8 mouse cellular contexts compared by ENCODE assay signal in the genomic region with DNA sequence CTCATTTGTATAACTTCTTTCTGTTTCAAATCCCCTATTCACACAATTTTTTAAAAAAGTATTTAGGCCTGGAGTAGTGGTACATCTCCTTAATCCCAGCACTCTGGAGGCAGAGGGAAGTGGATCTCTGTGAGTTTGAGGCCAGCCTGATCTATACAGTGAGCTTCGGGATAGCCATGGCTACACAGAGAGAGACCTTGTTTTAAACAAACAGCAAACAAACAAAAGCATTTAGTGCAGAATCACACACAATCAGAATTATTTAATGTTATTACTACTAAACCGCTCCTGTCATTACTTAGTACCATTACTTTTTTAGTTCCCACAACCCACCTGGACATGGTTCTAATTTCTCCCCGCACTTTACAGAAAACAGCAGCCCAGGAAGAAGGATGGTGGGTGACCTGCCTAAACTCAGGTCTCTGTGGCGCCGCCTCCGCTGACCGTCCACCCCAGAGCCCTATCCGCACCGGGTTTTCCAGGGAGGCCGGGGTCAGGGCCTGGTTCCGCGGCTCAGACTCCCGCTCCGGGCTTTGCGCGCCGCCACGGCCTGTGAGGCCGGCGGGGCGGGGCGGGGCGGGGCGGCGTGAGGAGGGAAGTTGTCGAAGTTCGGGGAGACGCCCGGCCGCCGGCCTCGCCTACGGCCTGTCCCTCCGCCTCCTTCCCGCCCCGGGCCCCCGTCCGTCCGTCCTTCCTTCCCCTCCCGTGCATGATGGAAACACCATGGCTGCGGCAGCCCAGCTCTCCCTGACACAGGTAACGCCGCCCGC. TPM values are rescaled to one million over a fixed set of nuclear protein-coding genes. Genes with fewer than 3 reads are reported as not detected.
A peak's percentile ranks its signal among the peaks of the same experiment; 100 is the strongest.
DNase-seq lines count a peak whose midpoint lies in the region; ATAC-seq and TF ChIP-seq lines count a peak whose summit lies in the region.

A gene (plus strand): TSS at position 580 of the 770 bp plus-strand sequence.

- peak; percentile 55 for TF ChIP-seq EP300 in liver, embryonic 14.5 days (IDR thresholded peaks at IDR 0.05; ENCODE audit: low read depth)
- peak; percentile 89 for TF ChIP-seq EP300 in stomach, postnatal 0 days (optimal IDR thresholded peaks at IDR 0.05)

- no peak for TF ChIP-seq CTCF in liver, embryonic 14.5 days (IDR thresholded peaks at IDR 0.05; ENCODE audit: low read depth)
- no peak for TF ChIP-seq CTCF in stomach, postnatal 0 days (IDR thresholded peaks at IDR 0.05; ENCODE audit: low read depth)

- peaks cover 12% of the 10 kb centered on the region for H3K27me3 ChIP-seq in forebrain, embryonic 10.5 days (ENCODE audit: poor library complexity, severe bottlenecking)
- H3K27me3 ChIP-seq in heart, embryonic 15.5 days, result no peaks in the 10 kb centered on the region
- no peaks in the 10 kb centered on the region for H3K27me3 ChIP-seq in liver, embryonic 14.5 days (ENCODE audit: control insufficient read depth, insufficient read depth, low read length)
- no peaks in the 10 kb centered on the region for H3K27me3 ChIP-seq in neural tube, embryonic 11.5 days (ENCODE audit: control insufficient read depth, insufficient read depth, low read length)
- H3K27me3 ChIP-seq in stomach, postnatal 0 days (ENCODE audit: control insufficient read depth, insufficient read depth, low read length), result no peaks in the 10 kb centered on the region

- no peaks in the 10 kb centered on the region for H3K9me3 ChIP-seq in forebrain, embryonic 10.5 days
- no peaks in the 10 kb centered on the region for H3K9me3 ChIP-seq in heart, embryonic 15.5 days (replicated peaks)
- H3K9me3 ChIP-seq in liver, embryonic 14.5 days (ENCODE audit: control insufficient read depth, low read length), result no peaks in the 10 kb centered on the region
- no peaks in the 10 kb centered on the region for H3K9me3 ChIP-seq in neural tube, embryonic 11.5 days (ENCODE audit: control insufficient read depth, low read length)
- H3K9me3 ChIP-seq in stomach, postnatal 0 days (ENCODE audit: control insufficient read depth, low read length), result no peaks in the 10 kb centered on the region

- peaks cover 8% of the 10 kb centered on the region for H3K4me1 ChIP-seq in forebrain, embryonic 10.5 days
- peaks cover 12% of the 10 kb centered on the region for H3K4me1 ChIP-seq in heart, embryonic 15.5 days (replicated peaks)
- H3K4me1 ChIP-seq in liver, embryonic 14.5 days (replicated peaks; ENCODE audit: control insufficient read depth in 2 of 2, insufficient read depth in 2 of 2, low read length in 1 of 2), result peaks cover 21 to 22% of the 10 kb centered on the region in 2 experiments
- no peaks in the 10 kb centered on the region; the same call in 1 of the 2 replicates for H3K4me1 ChIP-seq in neural tube, embryonic 11.5 days (ENCODE audit: control insufficient read depth, insufficient read depth, low read length)
- H3K4me1 ChIP-seq in stomach, postnatal 0 days (replicated peaks; ENCODE audit: control insufficient read depth, insufficient read depth), result peaks cover 3% of the 10 kb centered on the region; the same call in 1 of the 2 replicates

- H3K4me3 ChIP-seq in forebrain, embryonic 10.5 days, result peak within 1 kb of the TSS; percentile 91
- H3K4me3 ChIP-seq in heart, embryonic 15.5 days, result peak within 1 kb of the TSS; percentile 81
- peak within 1 kb of the TSS; percentile 63 to 99 for H3K4me3 ChIP-seq in liver, embryonic 14.5 days (ENCODE audit: insufficient read depth in 1 of 2, low read depth in 2 of 2, low read length in 2 of 2)
- peak within 1 kb of the TSS; percentile 87 for H3K4me3 ChIP-seq in neural tube, embryonic 11.5 days (ENCODE audit: low read depth, low read length)
- H3K4me3 ChIP-seq in stomach, postnatal 0 days (ENCODE audit: low read depth, low read length), result peak within 1 kb of the TSS; percentile 86

- H3K4me2 ChIP-seq in heart, embryonic 15.5 days, result peak within 1 kb of the TSS; percentile 71
- peak within 1 kb of the TSS; percentile 91 for H3K4me2 ChIP-seq in liver, embryonic 14.5 days (ENCODE audit: low read depth)
- H3K4me2 ChIP-seq in neural tube, embryonic 11.5 days (ENCODE audit: low read depth), result peak within 1 kb of the TSS; percentile 83
- H3K4me2 ChIP-seq in stomach, postnatal 0 days (replicated peaks; ENCODE audit: low read depth), result peak within 1 kb of the TSS; percentile 82

- ATAC-seq in CD4-positive, CD25-positive, alpha-beta regulatory T cell, adult 4 months, result peak; percentile 85
- peak; percentile 93 for ATAC-seq in heart, embryonic 15.5 days (replicated peaks; ENCODE audit: insufficient number of reproducible peaks, insufficient read depth, low FRiP score, low read depth)
- ATAC-seq in liver, embryonic 14.5 days (ENCODE audit: insufficient read depth), result peak; percentile 97
- peak; percentile 94 for ATAC-seq in neural tube, embryonic 11.5 days (ENCODE audit: insufficient read depth, low FRiP score, low TSS enrichment)
- ATAC-seq in stomach, postnatal 0 days (ENCODE audit: low FRiP score, low TSS enrichment), result peak; percentile 97

- no peaks in the 10 kb centered on the region for H3K36me3 ChIP-seq in forebrain, embryonic 10.5 days (replicated peaks)
- H3K36me3 ChIP-seq in heart, embryonic 15.5 days, result no peaks in the 10 kb centered on the region
- H3K36me3 ChIP-seq in liver, embryonic 14.5 days (replicated peaks; ENCODE audit: control insufficient read depth, insufficient read depth, low read depth), result no peaks in the 10 kb centered on the region
- H3K36me3 ChIP-seq in neural tube, embryonic 11.5 days (ENCODE audit: control insufficient read depth, insufficient read depth, low read length), result no peaks in the 10 kb centered on the region
- H3K36me3 ChIP-seq in stomach, postnatal 0 days (ENCODE audit: control insufficient read depth, insufficient read depth, low read length), result no peaks in the 10 kb centered on the region

- DNase-seq in c-Kit-negative CD71-positive TER-119-positive erythroid progenitor cells, embryonic 14.5 days (ENCODE audit: low read depth, low spot score), result peak; percentile 91
- DNase-seq in forebrain, embryonic 10.5 days (ENCODE audit: extremely low spot score, low spot score), result peak; percentile 95
- DNase-seq in kidney, postnatal 25 days, result peak; percentile 95 to 97
- peak; percentile 89 to 92 (median 90) for DNase-seq in liver, embryonic 14.5 days (ENCODE audit: low read depth in 3 of 3, low spot score in 3 of 3)
- peak; percentile 95 for DNase-seq in neural tube, embryonic 11.5 days (ENCODE audit: low spot score)
- peak; percentile 98 for DNase-seq in stomach, postnatal 0 days (ENCODE audit: low spot score)

- H3K27ac ChIP-seq in forebrain, embryonic 10.5 days, result peak within 1 kb of the TSS; percentile 91
- H3K27ac ChIP-seq in heart, embryonic 15.5 days, result peak within 1 kb of the TSS; percentile 82
- peak within 1 kb of the TSS; percentile 77 for H3K27ac ChIP-seq in liver, embryonic 14.5 days
- H3K27ac ChIP-seq in neural tube, embryonic 11.5 days (ENCODE audit: low read depth, low read length), result no peak within 1 kb of the TSS
- peak within 1 kb of the TSS; percentile 91 for H3K27ac ChIP-seq in stomach, postnatal 0 days (replicated peaks)

- 4% methylated on average over 40 of the region's 44 CpGs for WGBS in forebrain, embryonic 10.5 days
- 3% methylated on average over 39 of the region's 44 CpGs for WGBS in heart, embryonic 15.5 days
- 3% methylated on average over 34 of the region's 44 CpGs for WGBS in liver, embryonic 14.5 days (ENCODE audit: insufficient replicate concordance)
- 3% methylated on average over 28 of the region's 44 CpGs for WGBS in neural tube, embryonic 11.5 days
- WGBS in stomach, postnatal 0 days, result 4% methylated on average over 29 of the region's 44 CpGs

- peak within 1 kb of the TSS; percentile 83 for H3K9ac ChIP-seq in heart, embryonic 15.5 days
- H3K9ac ChIP-seq in liver, embryonic 14.5 days (replicated peaks), result peak within 1 kb of the TSS; percentile 91
- peak within 1 kb of the TSS; percentile 81 for H3K9ac ChIP-seq in neural tube, embryonic 11.5 days (ENCODE audit: low read length)
- peak within 1 kb of the TSS; percentile 90 for H3K9ac ChIP-seq in stomach, postnatal 0 days (ENCODE audit: low read length)

RNA-seq across cellular contexts. Expression of the gene that starts here (rescaled TPM):
- polyA plus RNA-seq in CD4-positive, CD25-positive, alpha-beta regulatory T cell, adult 4 months (2017; shearing (Covaris generic)), result 10 to 100 TPM; 77.7 to 82.2 TPM
- 32.8 and 33.2 TPM in 2 replicates for polyA plus RNA-seq in forebrain, embryonic 10.5 days (2016; fragmentation: Nextera tagmentation; extraction: Ambion mirVana)
- polyA plus RNA-seq in heart, embryonic 15.5 days (2015; fragmentation: Nextera tagmentation; extraction: Ambion mirVana), result 27.7 and 28.3 TPM in 2 replicates
- polyA plus RNA-seq in liver, embryonic 14.5 days (2012; rRNA removed), result 14.9 and 20.7 TPM in 2 replicates
- 40.1 and 43.0 TPM in 2 replicates for polyA plus RNA-seq in liver, embryonic 14.5 days (2014; fragmentation: Nextera tagmentation; extraction: Ambion mirVana)
- 56.6 and 61.1 TPM in 2 replicates for polyA plus RNA-seq in neural tube, embryonic 11.5 days (2014; fragmentation: Nextera tagmentation; extraction: Ambion mirVana)
- 20.0 and 25.0 TPM in 2 replicates for polyA plus RNA-seq in stomach, postnatal 0 days (2015; fragmentation: Nextera tagmentation; extraction: Ambion mirVana)
